Mouse (Mus musculus) intestine, postnatal 0 days (tissue): ENCODE results near the gene Sf3b3. TPM values are rescaled to one million over a fixed set of nuclear protein-coding genes. Genes with fewer than 3 reads are reported as not detected.

ENCODE experiments used
- ATAC-seq: fragments of 200-750 bp; cut with Nextera tagmentation; 2 replicates; pipeline ENCODE4 v1.8.0; 2017; ENCODE audit warnings: mild to moderate bottlenecking, moderate TSS enrichment, moderate library complexity
- H3K27ac ChIP-seq: fragments of 300-500 bp; sonication (generic); 2 replicates; pipeline ENCODE4 v1.5.1; 2014; ENCODE audit warnings: mild to moderate bottlenecking, low read depth, low read length, moderate library complexity
- H3K27me3 ChIP-seq: fragments of 300-500 bp; sonication (generic); replicated peaks from 2 replicates; pipeline ENCODE4 v1.6.1; 2014; ENCODE audit warnings: low read length, mixed read lengths; ENCODE audit not compliant: control insufficient read depth, insufficient read depth
- H3K36me3 ChIP-seq: fragments of 300-500 bp; sonication (generic); 2 replicates; pipeline ENCODE4 v1.6.1; 2014; ENCODE audit warnings: mild to moderate bottlenecking, moderate library complexity; ENCODE audit not compliant: control insufficient read depth, insufficient read depth
- H3K4me1 ChIP-seq: fragments of 300-500 bp; sonication (generic); replicated peaks from 2 replicates; pipeline ENCODE4 v1.6.1; 2014; ENCODE audit warnings: antibody characterized with exemption, low read length, mixed read lengths; ENCODE audit not compliant: control insufficient read depth, insufficient read depth
- H3K4me2 ChIP-seq: fragments of 300-500 bp; sonication (generic); replicated peaks from 2 replicates; pipeline ENCODE4 v1.6.1; 2014; ENCODE audit warnings: low read depth, mild to moderate bottlenecking, moderate library complexity
- H3K4me3 ChIP-seq: fragments of 300-500 bp; sonication (generic); 2 replicates; pipeline ENCODE4 v1.5.1; 2014; ENCODE audit warnings: low read depth, low read length
- H3K9ac ChIP-seq: fragments of 300-500 bp; sonication (generic); 2 replicates; pipeline ENCODE4 v1.6.1; 2014; ENCODE audit warnings: mild to moderate bottlenecking, low read depth, low read length
- H3K9me3 ChIP-seq: fragments of 300-500 bp; sonication (generic); 2 replicates; pipeline ENCODE4 v1.6.1; 2016; ENCODE audit warnings: mixed run types; ENCODE audit not compliant: control insufficient read depth
- CTCF ChIP-seq: sonication (generic); IDR thresholded peaks from 2 replicates; pipeline ENCODE4 v1.5.1; 2016; ENCODE audit warnings: low read depth, mild to moderate bottlenecking, control low read depth, antibody characterized with exemption, moderate library complexity
- WGBS: fragments of 180-500 bp; shearing (Covaris S2); extraction: QIAGEN DNeasy Blood & Tissue Kit; methylation state at CpG from one replicate; pipeline ENCODE4 v1.1.7; 2014; 5-methylcytosine and 5-hydroxymethylcytosine counted together
- polyA plus RNA-seq: library from polyadenylated mRNA; unstranded; fragments of >200 nt; fragmentation: Nextera tagmentation; extraction: Ambion mirVana; gene quantifications from 2 replicates; pipeline ENCODE4 v1.2.1, GENCODE M21; 2015

Sf3b3 gene
- polyA plus RNA-seq, 1 experiment from 2014 or later = 29.7 TPM

DNA sequence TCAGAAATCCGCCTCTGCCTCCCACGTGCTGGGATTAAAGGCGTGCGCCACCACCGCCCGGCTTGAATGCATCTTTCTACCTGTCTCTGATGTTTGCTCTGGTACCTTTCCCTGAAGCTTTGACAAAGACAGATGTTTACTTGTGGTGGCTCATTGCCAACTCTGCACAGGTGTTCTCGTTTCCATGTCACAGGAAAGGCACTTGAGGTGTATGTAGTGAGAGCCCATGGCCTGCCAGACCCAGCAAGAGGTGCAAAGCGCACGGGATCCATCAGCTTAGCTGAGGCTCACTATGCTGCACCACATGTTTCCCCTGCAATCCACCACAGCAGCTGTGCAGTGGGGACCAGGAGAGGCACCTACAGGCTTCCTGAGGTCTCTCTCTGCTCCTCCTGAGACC is 42.7 kb downstream of the Sf3b3 start:
- WGBS = 76% methylated on average over 9 of the region's 9 CpGs
- no peaks in the 10 kb centered on the region for H3K9me3 ChIP-seq
- H3K36me3 ChIP-seq = 0 out of 2 replicates have a peak, but pooled peaks cover under 1% of the 10 kb centered on the region
- no peak for TF ChIP-seq CTCF
- H3K27me3 ChIP-seq = no peaks in the 10 kb centered on the region
- H3K4me2 ChIP-seq = no peak overlapping the region
- H3K4me3 ChIP-seq = no peak overlapping the region
- no peak for ATAC-seq
- no peak overlapping the region for H3K27ac ChIP-seq
- H3K4me1 ChIP-seq = no peaks in the 10 kb centered on the region
- H3K9ac ChIP-seq = no peak overlapping the region

DNA sequence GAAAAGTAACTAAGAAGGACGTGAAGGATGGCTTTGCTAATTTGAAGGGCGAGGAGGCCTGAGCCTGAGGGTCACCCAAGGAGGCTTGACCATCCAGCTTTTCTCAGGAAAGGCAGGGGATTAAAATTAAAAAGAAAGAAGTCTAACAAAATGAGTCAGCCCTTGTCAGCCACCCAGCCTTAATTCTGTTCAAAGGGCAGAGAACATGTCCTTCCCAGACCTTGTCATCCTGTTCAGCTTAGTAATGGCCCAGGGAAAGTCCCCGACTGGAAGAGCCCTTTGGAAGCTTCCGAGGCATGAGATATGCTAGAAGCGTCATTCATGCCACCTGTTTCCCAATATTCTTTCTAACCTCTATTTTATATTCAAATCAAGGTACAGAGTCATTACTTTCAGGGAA is 43.6 kb downstream of the Sf3b3 start:
- Histone ChIP-seq H3K4me2 (no peak overlapping the region), H3K4me3 (no peak overlapping the region), H3K9ac (no peak overlapping the region), H3K27me3 (no peaks in the 10 kb centered on the region), H3K4me1 (no peaks in the 10 kb centered on the region), H3K9me3 (no peaks in the 10 kb centered on the region), H3K27ac (no peak overlapping the region), H3K36me3 (no peaks in the 10 kb centered on the region)
- WGBS = 63% methylated on average over 5 of the region's 5 CpGs
- no peak for TF ChIP-seq CTCF
- peak; percentile 58; the same call in 1 of the 2 replicates for ATAC-seq

DNA sequence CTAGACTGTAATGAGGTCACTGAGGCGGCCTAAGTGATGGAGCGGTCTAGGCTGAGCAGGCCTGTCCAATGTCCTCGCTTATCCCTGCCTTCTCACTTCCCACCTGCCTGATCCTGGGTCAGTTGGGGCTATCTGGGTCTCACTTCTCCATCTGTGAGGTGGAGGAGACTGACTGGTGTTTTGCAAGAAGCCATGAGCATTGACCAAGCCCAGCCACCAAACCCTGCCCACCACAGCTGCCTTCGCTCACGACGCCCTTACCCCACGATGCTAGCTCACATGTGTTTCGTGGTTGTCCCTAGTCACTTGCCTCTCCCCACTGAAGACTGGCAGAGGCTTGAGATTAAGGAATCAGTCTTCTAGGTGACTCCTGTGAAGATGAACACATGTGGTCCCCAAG is 49.5 kb downstream of the Sf3b3 start:
- no peak overlapping the region for H3K27ac ChIP-seq
- no peaks in the 10 kb centered on the region for H3K27me3 ChIP-seq
- H3K4me1 ChIP-seq = 0 out of 2 replicates have a peak, but pooled peaks cover 3% of the 10 kb centered on the region
- 97% methylated on average over 8 of the region's 8 CpGs for WGBS
- no peak for TF ChIP-seq CTCF
- no peak overlapping the region for H3K9ac ChIP-seq
- no peaks in the 10 kb centered on the region for H3K36me3 ChIP-seq
- H3K9me3 ChIP-seq = no peaks in the 10 kb centered on the region
- ATAC-seq = no peak
- no peak overlapping the region for H3K4me3 ChIP-seq
- H3K4me2 ChIP-seq = no peak overlapping the region

DNA sequence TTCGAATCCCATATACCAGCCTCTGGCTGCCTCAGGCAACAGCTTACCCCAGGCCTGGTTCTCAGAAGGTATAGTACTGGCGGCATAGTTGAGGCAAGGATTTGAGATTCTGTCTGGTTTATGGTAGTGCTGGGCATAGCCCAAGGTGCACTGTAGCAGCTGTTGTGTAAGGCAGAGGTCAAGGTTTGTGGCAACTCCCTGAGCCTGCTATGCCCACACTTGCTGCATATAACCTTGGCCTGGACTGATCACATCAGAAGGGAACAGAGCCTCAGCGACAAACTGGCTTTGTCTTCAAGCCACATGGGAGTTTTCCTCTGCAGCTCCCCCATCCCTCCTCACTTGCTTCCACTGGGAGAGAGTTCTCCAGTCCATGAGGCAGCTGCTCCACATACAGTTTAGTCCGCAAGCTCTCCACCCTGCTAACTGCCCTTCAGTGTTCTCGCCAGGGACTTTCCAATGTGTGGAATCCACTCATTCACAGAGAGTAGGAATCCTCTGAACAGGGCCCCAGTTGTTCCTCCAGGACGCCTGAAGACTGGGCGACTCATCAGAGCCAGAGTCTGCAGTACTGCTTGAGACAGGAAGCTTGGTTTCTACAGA is 52.1 kb downstream of the Sf3b3 start:
- 72% methylated on average over 7 of the region's 7 CpGs for WGBS
- Histone ChIP-seq H3K9ac (no peak overlapping the region), H3K27me3 (no peaks in the 10 kb centered on the region), H3K9me3 (no peaks in the 10 kb centered on the region), H3K36me3 (no peaks in the 10 kb centered on the region), H3K4me1 (0 out of 2 replicates have a peak, but pooled peaks cover 3% of the 10 kb centered on the region), H3K27ac (peak overlapping the region; percentile 84), H3K4me3 (no peak overlapping the region), H3K4me2 (no peak overlapping the region; the same call in 1 of the 2 replicates)
- TF ChIP-seq CTCF = no peak
- ATAC-seq = peak; percentile 22; the same call in 1 of the 2 replicates

DNA sequence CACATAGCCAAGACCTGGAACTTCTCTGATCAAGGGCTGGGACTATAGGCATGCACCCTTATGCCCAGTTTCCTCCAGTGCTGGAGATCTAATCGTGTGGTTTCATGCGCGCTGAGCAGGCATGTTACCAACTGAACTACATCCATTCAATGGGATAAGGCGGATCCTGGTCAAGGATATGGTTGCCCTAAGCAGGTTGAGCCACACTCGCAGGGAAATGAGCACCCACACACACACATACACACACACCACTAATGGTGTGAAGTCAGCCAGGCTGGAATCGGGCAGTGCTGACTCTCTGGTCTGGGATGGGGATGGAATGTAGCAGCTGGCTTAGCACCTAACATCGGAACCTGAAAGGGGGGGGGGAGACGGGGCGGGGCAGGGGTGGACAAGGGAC is 52.7 kb downstream of the Sf3b3 start:
- Histone ChIP-seq H3K4me2 (peak overlapping the region; percentile 58; the same call in 1 of the 2 replicates), H3K4me3 (no peak overlapping the region), H3K9me3 (no peaks in the 10 kb centered on the region), H3K27ac (peak overlapping the region; percentile 84), H3K27me3 (no peaks in the 10 kb centered on the region), H3K4me1 (0 out of 2 replicates have a peak, but pooled peaks cover 3% of the 10 kb centered on the region), H3K36me3 (no peaks in the 10 kb centered on the region), H3K9ac (no peak overlapping the region)
- ATAC-seq = no peak
- WGBS = 87% methylated on average over 9 of the region's 9 CpGs
- no peak for TF ChIP-seq CTCF

DNA sequence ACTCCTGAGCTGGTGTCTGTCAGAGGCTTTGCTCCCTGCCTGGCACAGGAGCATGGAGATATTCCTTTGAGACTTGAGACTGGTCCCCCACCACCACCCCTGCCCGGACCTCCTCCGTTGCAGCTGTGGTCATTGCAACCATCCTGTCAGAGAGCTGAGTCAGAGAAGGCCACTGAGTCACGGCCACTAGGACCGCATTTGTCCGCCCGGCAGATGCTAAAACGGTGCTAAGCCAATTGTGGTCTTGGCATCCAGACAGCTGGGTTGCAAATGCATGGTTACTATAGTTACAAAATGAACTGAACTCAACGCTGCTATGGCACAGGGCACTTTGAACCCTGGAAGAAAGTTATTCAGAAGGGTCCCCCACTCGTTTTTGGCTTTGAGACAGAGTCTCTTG is 53.1 kb downstream of the Sf3b3 start:
- no peak for ATAC-seq
- peak overlapping the region; percentile 84 for H3K27ac ChIP-seq
- no peaks in the 10 kb centered on the region for H3K36me3 ChIP-seq
- peak overlapping the region; percentile 58 for H3K4me2 ChIP-seq
- WGBS = 59% methylated on average over 9 of the region's 9 CpGs
- H3K4me3 ChIP-seq = peak overlapping the region; percentile 4; the same call in 1 of the 2 replicates
- no peaks in the 10 kb centered on the region for H3K27me3 ChIP-seq
- no peak overlapping the region for H3K9ac ChIP-seq
- H3K9me3 ChIP-seq = no peaks in the 10 kb centered on the region
- 0 out of 2 replicates have a peak, but pooled peaks cover 3% of the 10 kb centered on the region for H3K4me1 ChIP-seq
- no peak for TF ChIP-seq CTCF
